Mouse (Mus musculus): ENCODE results near the gene Mroh9. TPM values are rescaled to one million over a fixed set of nuclear protein-coding genes. Genes with fewer than 3 reads are reported as not detected.

Mroh9 gene
- total RNA-seq (2012; rRNA removed): not detected in 2 replicates
- not detected in 2 replicates for total RNA-seq (2014; rRNA removed)
- not detected in 2 replicates for polyA plus RNA-seq (2012; ENCODE audit: insufficient read length, low read depth)

GRCm38 (mm10) chr1:163085570-163085969, at the start of gene Mroh9:
TSS of gene Mroh9 (minus strand) at chr1:163085670.
- dilution Hi-C loops (cut with MboI; ENCODE audit: extremely low pct_ligation_motif_present, extremely low pct_unique_long_range_greater_than_20kb, low sequenced_read_pairs): no loop called here
- Histone ChIP-seq H3K4me1 (ENCODE audit: control insufficient read depth in 1 of 2, insufficient read depth in 2 of 2) (no peaks in the 10 kb centered on the region), H3K9me3 (replicated peaks; ENCODE audit: low read length) (no peaks in the 10 kb centered on the region), H3K27ac (ENCODE audit: insufficient read depth, low read depth) (no peak within 1 kb of the TSS), H3K36me3 (replicated peaks in 1 of 2; ENCODE audit: control insufficient read depth in 1 of 2, insufficient read depth in 1 of 2, low read length in 1 of 2) (no peaks in the 10 kb centered on the region), H3K79me2 (replicated peaks; ENCODE audit: control insufficient read depth, extremely low read depth, insufficient read depth, poor library complexity, severe bottlenecking) (no peaks in the 10 kb centered on the region), H3K4me2 (ENCODE audit: insufficient read depth, low read depth, poor library complexity, severe bottlenecking) (no peak within 1 kb of the TSS), H3K27me3 (replicated peaks) (no peaks in the 10 kb centered on the region), H3K4me3 (replicated peaks in 1 of 3; ENCODE audit: low read depth in 2 of 3, low read length in 2 of 3, poor library complexity in 1 of 3) (no peak within 1 kb of the TSS), H3K9ac (ENCODE audit: insufficient read depth, low read depth) (no peak within 1 kb of the TSS)
- DNase-seq (ENCODE audit: extremely low read depth): no peak
- in situ Hi-C loops (cut with MboI; ENCODE audit: low pct_ligation_motif_present, low pct_unique_long_range_greater_than_20kb, low sequenced_read_pairs): no loop called here
- TF ChIP-seq USF1 (IDR thresholded peaks at IDR 0.05; ENCODE audit: low read depth, low read length) (no peak), ZNF384 (IDR thresholded peaks at IDR 0.05; ENCODE audit: low read depth, low read length) (no peak), HCFC1 (IDR thresholded peaks at IDR 0.05; ENCODE audit: low read depth, low read length) (no peak), E2F4 (IDR thresholded peaks at IDR 0.05; ENCODE audit: insufficient replicate concordance, low read depth, low read length) (no peak), PAX5 (IDR thresholded peaks at IDR 0.05; ENCODE audit: low read length) (no peak), JUND (conservative IDR thresholded peaks at IDR 0.05; ENCODE audit: low read depth, low read length) (no peak), IRF4 (IDR thresholded peaks at IDR 0.05; ENCODE audit: low read depth, low read length) (no peak), RAD21 (IDR thresholded peaks at IDR 0.05; ENCODE audit: low read depth, low read length) (no peak), MAX (IDR thresholded peaks at IDR 0.05; ENCODE audit: low read length) (no peak), JUN (IDR thresholded peaks at IDR 0.05; ENCODE audit: insufficient read depth, low read depth, low read length) (no peak), ZKSCAN1 (IDR thresholded peaks at IDR 0.05; ENCODE audit: borderline replicate concordance, low read depth, low read length) (no peak), KAT2A (IDR thresholded peaks at IDR 0.05; ENCODE audit: insufficient replicate concordance, low read length) (no peak), MXI1 (IDR thresholded peaks at IDR 0.05; ENCODE audit: low read depth, low read length) (no peak), CTCF (conservative IDR thresholded peaks at IDR 0.05 in 1 of 2, IDR thresholded peaks at IDR 0.05 in 1 of 2; ENCODE audit: low read depth in 2 of 2, low read length in 2 of 2) (no peak), MEF2A (IDR thresholded peaks at IDR 0.05; ENCODE audit: borderline replicate concordance, low read depth, low read length) (no peak), MYC (IDR thresholded peaks at IDR 0.05; ENCODE audit: low read depth, low read length) (no peak)

- TF ChIP-seq CHD1 (IDR thresholded peaks at IDR 0.05; ENCODE audit: low read depth, low read length): no peak
- no peak for TF ChIP-seq USF2 (conservative IDR thresholded peaks at IDR 0.05; ENCODE audit: low read depth, low read length)
- TF ChIP-seq CHD2 (IDR thresholded peaks at IDR 0.05; ENCODE audit: low read length): no peak
- TF ChIP-seq ZNF384 (IDR thresholded peaks at IDR 0.05; ENCODE audit: low read depth, low read length): no peak
- no peak for TF ChIP-seq RAD21 (IDR thresholded peaks at IDR 0.05; ENCODE audit: low read depth, low read length)
- TF ChIP-seq GABPA (IDR thresholded peaks at IDR 0.05; ENCODE audit: insufficient replicate concordance, low read depth, low read length): no peak
- no peak for TF ChIP-seq UBTF (IDR thresholded peaks at IDR 0.05; ENCODE audit: low read depth, low read length)
- TF ChIP-seq POLR2A (IDR thresholded peaks at IDR 0.05; ENCODE audit: low read depth, low read length): no peak
- TF ChIP-seq ELF1 (IDR thresholded peaks at IDR 0.05; ENCODE audit: low read depth, low read length): no peak
- no peaks in the 10 kb centered on the region for H3K27me3 ChIP-seq (replicated peaks)
- dilution Hi-C loops (cut with MboI; ENCODE audit: extremely low pct_ligation_motif_present, extremely low pct_unique_long_range_greater_than_20kb, low sequenced_read_pairs): no loop called here
- no peak overlapping the region for H3K4me2 ChIP-seq (ENCODE audit: insufficient read depth, low read depth, poor library complexity, severe bottlenecking)
- in situ Hi-C loops (cut with MboI; ENCODE audit: low pct_ligation_motif_present, low pct_unique_long_range_greater_than_20kb, low sequenced_read_pairs): no loop called here
- no peaks in the 10 kb centered on the region for H3K9me3 ChIP-seq (replicated peaks; ENCODE audit: low read length)
- H3K79me2 ChIP-seq (replicated peaks; ENCODE audit: control insufficient read depth, extremely low read depth, insufficient read depth, poor library complexity, severe bottlenecking): no peaks in the 10 kb centered on the region
- no peaks in the 10 kb centered on the region for H3K36me3 ChIP-seq (replicated peaks in 1 of 2; ENCODE audit: control insufficient read depth in 1 of 2, insufficient read depth in 1 of 2, low read length in 1 of 2)
- no peak overlapping the region for H3K9ac ChIP-seq (ENCODE audit: insufficient read depth, low read depth)
- no peak overlapping the region for H3K4me3 ChIP-seq (replicated peaks in 1 of 3; ENCODE audit: low read depth in 2 of 3, low read length in 2 of 3, poor library complexity in 1 of 3)
- H3K4me1 ChIP-seq (ENCODE audit: control insufficient read depth in 1 of 2, insufficient read depth in 2 of 2): peaks cover 0 to 5% of the 10 kb centered on the region in 2 experiments; a peak in 1 of 4 replicates
- no peak overlapping the region for H3K27ac ChIP-seq (ENCODE audit: insufficient read depth, low read depth)
- no peak for DNase-seq (ENCODE audit: extremely low read depth)
Measured at GRCm38 (mm10) chr1:163129976-163130375, 44.5 kb upstream of the Mroh9 start.
